Mouse (Mus musculus) lung, adult 2 months (tissue): ENCODE results near the gene Ankrd10. TPM values are rescaled to one million over a fixed set of nuclear protein-coding genes. Genes with fewer than 3 reads are reported as not detected.

Source experiments
- DNase-seq: peaks from one replicate; pipeline ENCODE4 v3.0.0; 2022
- H3K4me1 ChIP-seq: fragments of 200-500 bp; 2 replicates; pipeline ENCODE4 v1.6.1; 2011; ENCODE audit warnings: low read length; ENCODE audit not compliant: control insufficient read depth, insufficient read depth
- H3K4me3 ChIP-seq: fragments of 200-500 bp; replicated peaks from 2 replicates; pipeline ENCODE3; 2011; ENCODE audit warnings: low read depth, mild to moderate bottlenecking, control low read depth, low read length; ENCODE audit errors: extremely low read depth
- CTCF ChIP-seq: fragments of 200-500 bp; IDR thresholded peaks from 2 replicates; pipeline ENCODE4 v1.5.1; 2011; ENCODE audit warnings: mild to moderate bottlenecking, low read length, control low read depth; ENCODE audit not compliant: insufficient read depth
- POLR2A ChIP-seq: fragments of 200-500 bp; IDR thresholded peaks from 2 replicates; pipeline ENCODE4 v1.6.1; 2011; ENCODE audit warnings: low read depth, mild to moderate bottlenecking, control low read depth, low read length, borderline replicate concordance; ENCODE audit errors: extremely low read depth
- WGBS: fragments of 180-500 bp; shearing (Covaris S2); methylation state at CpG from one replicate; pipeline ENCODE4 v1.1.7; 2018; 5-methylcytosine and 5-hydroxymethylcytosine counted together
- polyA plus RNA-seq: library from polyadenylated mRNA; depleted of rRNA; stranded (reverse); fragments of >200 nt; gene quantifications from 2 replicates; pipeline ENCODE4 v1.2.3, GENCODE M21; 2012; rRNA removed

The Ankrd10 gene
- polyA plus RNA-seq, 1 experiment = 52.3 TPM

GRCm38 (mm10) chr8:11564236-11564635, 71.3 kb downstream of the Ankrd10 start:
- no peaks in the 10 kb centered on the region; the same call in 1 of the 2 replicates for H3K4me1 ChIP-seq
- DNase-seq = no peak
- TF ChIP-seq CTCF (no peak), POLR2A (no peak)
- no peak overlapping the region for H3K4me3 ChIP-seq
- WGBS = 70% methylated on average over 5 of the region's 5 CpGs

Other genes starting within 250 kb of the Ankrd10 start
- gene Rab20, start 157.0 kb downstream of the Ankrd10 start, polyA plus RNA-seq = 17.3 and 19.5 TPM in 2 replicates
- gene Naxd, start 138.3 kb downstream of the Ankrd10 start, polyA plus RNA-seq = 142 and 150 TPM in 2 replicates
- gene Cars2, start 85.0 kb downstream of the Ankrd10 start, polyA plus RNA-seq = 38.8 and 48.4 TPM in 2 replicates
- gene Ing1, start 80.2 kb downstream of the Ankrd10 start, polyA plus RNA-seq = 18.5 and 21.5 TPM in 2 replicates
- not detected in 2 replicates for gene 1700016D06Rik, start 65.3 kb upstream of the Ankrd10 start, polyA plus RNA-seq
- 50.9 and 56.2 TPM in 2 replicates for gene Arhgef7, start 92.0 kb upstream of the Ankrd10 start, polyA plus RNA-seq
- gene Tex29, start 204.7 kb upstream of the Ankrd10 start, polyA plus RNA-seq = not detected in 2 replicates